In genomic region chr1:69591328-69591801, GRCm38 (mm10) we compare ENCODE assay signal across 9 mouse cellular contexts.
A peak's percentile ranks its signal among the peaks of the same experiment; 100 is the strongest.
DNase-seq lines count a peak whose midpoint lies in the region; ATAC-seq and TF ChIP-seq lines count a peak whose summit lies in the region.
"Had no signal": no experiment of that assay in that cellular context is flagged by ENCODE, and none has a peak within 500 bp of the region (broad histone marks: within the 10 kb centered on the region; RNA-seq: fewer than 3 reads in every experiment).

No protein-coding gene starts in this region.

- DNase-seq in heart, adult 2 months: peak; percentile 20 to 23
- DNase-seq in heart, adult 11 months: no peak
- peak; percentile 76 for DNase-seq in MEL (ENCODE audit: low read depth, low spot score)
- peak; percentile 6 to 26 for DNase-seq in layer of hippocampus, postnatal 14 days (ENCODE audit: low spot score in 2 of 2)
- DNase-seq in spleen, adult 12 weeks (ENCODE audit: low spot score): no peak
- DNase-seq in gastrocnemius, adult 8-10 months (ENCODE audit: low spot score in 2 of 2): no peak

- H3K4me1 ChIP-seq in heart, adult 2 months (ENCODE audit: control insufficient read depth, insufficient read depth, low read length): peaks cover 1% of the 10 kb centered on the region; the same call in 1 of the 2 replicates
- peaks cover 9 to 16% of the 10 kb centered on the region in 2 experiments for H3K4me1 ChIP-seq in MEL (ENCODE audit: control insufficient read depth in 1 of 2, insufficient read depth in 2 of 2, low read length in 2 of 2)

- no peaks in the 10 kb centered on the region for H3K9me3 ChIP-seq in MEL (replicated peaks; ENCODE audit: insufficient read depth, low read length)

- no peak for TF ChIP-seq POLR2A in heart, adult 2 months (IDR thresholded peaks at IDR 0.05; ENCODE audit: insufficient read depth, low read depth, low read length)
- TF ChIP-seq POLR2A in MEL (IDR thresholded peaks at IDR 0.05; ENCODE audit: control insufficient read depth in 1 of 2, insufficient read depth in 1 of 2, low read depth in 1 of 2, low read length in 2 of 2, poor library complexity in 1 of 2): no peak

- H3K36me3 ChIP-seq in heart, adult 2 months (ENCODE audit: control insufficient read depth, insufficient read depth, low read length): no peaks in the 10 kb centered on the region
- H3K36me3 ChIP-seq in MEL (ENCODE audit: control insufficient read depth in 1 of 2, insufficient read depth in 2 of 2, low read length in 2 of 2): peaks cover 0 to 2% of the 10 kb centered on the region in 2 experiments; a peak in 2 of 4 replicates

- H3K9ac ChIP-seq in heart, adult 2 months (ENCODE audit: low read depth, low read length): no peak overlapping the region
- no peak overlapping the region for H3K9ac ChIP-seq in MEL (ENCODE audit: control insufficient read depth, low read depth, low read length, poor library complexity, severe bottlenecking)

- ATAC-seq in common myeloid progenitor, adult 5-6 weeks (replicated peaks; ENCODE audit: low read depth, poor library complexity, severe bottlenecking): peak; percentile 85
- peak; percentile 26 for ATAC-seq in inflammation-experienced regulatory T-cells, adult 6 months
- ATAC-seq: Patski had no signal

- H3K27me3 ChIP-seq in heart, adult 2 months (ENCODE audit: control insufficient read depth, insufficient read depth, low read length): no peaks in the 10 kb centered on the region
- no peaks in the 10 kb centered on the region for H3K27me3 ChIP-seq in MEL (ENCODE audit: control insufficient read depth in 1 of 2, insufficient read depth in 2 of 2, low read length in 2 of 2)
- H3K27me3 ChIP-seq: Patski had no signal

- no peak overlapping the region for H3K4me3 ChIP-seq in heart, adult 2 months
- H3K4me3 ChIP-seq in MEL (ENCODE audit: control insufficient read depth in 1 of 2, insufficient read depth in 1 of 2, low read depth in 2 of 2, low read length in 2 of 2): 0 out of 4 replicates have a peak overlapping the region, but pooled peaks of 1 of the 2 experiments have one; percentile 21

- intact Hi-C loops in heart, adult 2 months (cut with DNase I): no loop called here

- TF ChIP-seq CTCF in heart, adult 2 months (IDR thresholded peaks at IDR 0.05): no peak
- TF ChIP-seq CTCF in MEL (IDR thresholded peaks at IDR 0.05 in 2 of 3, conservative IDR thresholded peaks at IDR 0.05 in 1 of 3; ENCODE audit: control insufficient read depth in 1 of 3, insufficient read depth in 1 of 3, low read depth in 2 of 3, low read length in 3 of 3, poor library complexity in 1 of 3, severe bottlenecking in 1 of 3): no peak

- H3K27ac ChIP-seq in heart, adult 2 months: no peak overlapping the region
- no peak overlapping the region for H3K27ac ChIP-seq in MEL (ENCODE audit: control insufficient read depth, low read depth, low read length)

- TF ChIP-seq EP300 in heart, adult 2 months (IDR thresholded peaks at IDR 0.05; ENCODE audit: insufficient read depth, low read depth, low read length): no peak
- no peak for TF ChIP-seq EP300 in MEL (IDR thresholded peaks at IDR 0.05; ENCODE audit: low read depth in 1 of 2, low read length in 2 of 2)

- TF ChIP-seq RAD21 in MEL (IDR thresholded peaks at IDR 0.05; ENCODE audit: low read depth, low read length): no peak

- 32% methylated on average over 7 of the region's 7 CpGs for WGBS in heart, adult 2 months

- H3K79me2 ChIP-seq in heart, adult 2 months (replicated peaks; ENCODE audit: control insufficient read depth, insufficient read depth, low read length): no peaks in the 10 kb centered on the region
- no peaks in the 10 kb centered on the region; the same call in 1 of the 2 replicates for H3K79me2 ChIP-seq in MEL (ENCODE audit: control insufficient read depth, insufficient read depth, low read length, poor library complexity)

TF ChIP-seq in MEL, 35 proteins besides CTCF, POLR2A, EP300 and RAD21:
- TF ChIP-seq MXI1 (IDR thresholded peaks at IDR 0.05; ENCODE audit: low read depth, low read length): 0 out of 2 replicates have a peak, but pooled peaks have one; percentile 7
- TF ChIP-seq SMC3 (IDR thresholded peaks at IDR 0.05; ENCODE audit: low read depth, low read length): no peak
- no peak for TF ChIP-seq GATA1 (IDR thresholded peaks at IDR 0.05; ENCODE audit: low read depth, low read length)
- TF ChIP-seq USF2 (IDR thresholded peaks at IDR 0.05; ENCODE audit: borderline replicate concordance in 1 of 2, insufficient read depth in 1 of 2, low read depth in 1 of 2, low read length in 2 of 2): no peak
TF ChIP-seq in MEL: peak in this region for 1.

Comparison
In these comparisons a context has a peak if more than half of its experiments do, and no peak if none do; other contexts are left out.
1. DNase-seq: peak in heart, adult 2 months (2 of 2), MEL (single experiment) and layer of hippocampus, postnatal 14 days (2 of 2); none in heart, adult 11 months (single experiment), spleen, adult 12 weeks (single experiment) and gastrocnemius, adult 8-10 months (0 of 2).